Mouse (Mus musculus): ENCODE measurements around the gene Dhx16. TPM values are rescaled to one million over a fixed set of nuclear protein-coding genes. Genes with fewer than 3 reads are reported as not detected.

Dhx16 gene
- 36.8 and 41.3 TPM in 2 replicates for polyA plus RNA-seq (2015; fragmentation: Nextera tagmentation; extraction: Ambion mirVana)

- Histone ChIP-seq H3K4me1 (peaks cover 15% of the 10 kb centered on the region), H3K9me3 (no peaks in the 10 kb centered on the region), H3K9ac (peak within 1 kb of the TSS; percentile 69), H3K27me3 (no peaks in the 10 kb centered on the region), H3K27ac (peak within 1 kb of the TSS; percentile 57), H3K36me3 (peaks cover 47% of the 10 kb centered on the region), H3K4me2 (peak within 1 kb of the TSS; percentile 51), H3K4me3 (peak within 1 kb of the TSS; percentile 64)
- ATAC-seq (ENCODE audit: insufficient number of reproducible peaks, low FRiP score, low TSS enrichment, low read depth), result peak; percentile 84
- 5% methylated on average over 66 of the region's 66 CpGs for WGBS
Observed at GRCm38 (mm10) chr17:35879245-35880057, at the start of gene Dhx16. TSS of gene Dhx16 (plus strand) at chr17:35879819.

DNA sequence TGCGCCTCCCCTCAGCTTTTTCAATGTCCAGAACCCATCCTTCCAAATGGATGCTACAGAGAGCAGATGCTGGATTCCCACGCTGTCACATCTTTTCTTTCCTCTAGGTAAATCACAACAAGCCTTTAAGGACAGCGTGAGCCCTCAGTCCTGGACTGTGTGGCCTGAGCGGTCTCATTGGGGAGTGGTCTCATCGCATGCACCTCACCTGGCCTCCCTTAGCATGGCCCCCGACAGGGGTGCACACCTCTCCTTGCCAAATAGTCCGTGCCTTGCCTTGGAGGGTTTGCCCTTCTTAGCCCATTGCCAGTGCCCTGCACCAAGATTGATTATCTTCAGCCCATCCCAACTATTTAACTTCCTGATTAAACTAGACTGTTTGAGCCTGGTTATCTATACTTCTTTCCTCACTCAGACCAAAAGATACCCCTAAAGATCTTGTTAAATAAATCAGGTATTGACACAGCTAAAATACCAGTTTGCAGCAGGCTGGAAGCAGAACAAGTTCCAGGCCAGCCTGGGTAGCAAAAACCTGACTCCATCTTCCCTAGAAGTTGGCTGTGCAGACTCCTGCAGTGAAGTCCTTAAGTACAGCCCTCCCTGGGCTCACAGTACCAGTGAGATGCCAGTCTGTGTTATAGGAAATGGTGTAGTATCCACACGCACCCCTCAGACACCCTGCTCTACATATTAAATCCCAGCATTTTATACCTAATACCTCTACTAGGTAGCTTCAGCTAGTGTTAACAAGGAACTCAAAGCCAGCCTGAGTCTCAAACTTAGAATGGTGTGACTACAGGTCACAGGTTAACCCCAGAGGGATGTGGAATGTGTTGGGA is 47.0 kb upstream of the Dhx16 start:
- 61% methylated on average over 8 of the region's 8 CpGs for WGBS
- Histone ChIP-seq H3K36me3 (peaks cover 68% of the 10 kb centered on the region), H3K9ac (no peak overlapping the region), H3K9me3 (no peaks in the 10 kb centered on the region), H3K27me3 (no peaks in the 10 kb centered on the region), H3K4me1 (peaks cover 42% of the 10 kb centered on the region), H3K27ac (peak overlapping the region; percentile 44; the same call in 1 of the 2 replicates), H3K4me2 (no peak overlapping the region), H3K4me3 (no peak overlapping the region)
- ATAC-seq (ENCODE audit: insufficient number of reproducible peaks, low FRiP score, low TSS enrichment, low read depth), result no peak

GRCm38 (mm10) chr17:35833239-35833751 is 46.3 kb upstream of the Dhx16 start:
- Histone ChIP-seq H3K4me1 (peaks cover 42% of the 10 kb centered on the region), H3K27ac (peak overlapping the region; percentile 44; the same call in 1 of the 2 replicates), H3K4me2 (no peak overlapping the region), H3K9me3 (no peaks in the 10 kb centered on the region), H3K4me3 (no peak overlapping the region), H3K36me3 (peaks cover 61% of the 10 kb centered on the region), H3K9ac (no peak overlapping the region), H3K27me3 (no peaks in the 10 kb centered on the region)
- WGBS, result 24% methylated on average over 5 of the region's 5 CpGs
- ATAC-seq (ENCODE audit: insufficient number of reproducible peaks, low FRiP score, low TSS enrichment, low read depth), result no peak

GRCm38 (mm10) chr17:35833894-35834293 is 45.7 kb upstream of the Dhx16 start:
- H3K9me3 ChIP-seq, result no peaks in the 10 kb centered on the region
- 48% methylated on average over 5 of the region's 5 CpGs for WGBS
- no peak overlapping the region for H3K4me3 ChIP-seq
- H3K4me2 ChIP-seq, result no peak overlapping the region
- H3K27me3 ChIP-seq, result no peaks in the 10 kb centered on the region
- no peak for ATAC-seq (ENCODE audit: insufficient number of reproducible peaks, low FRiP score, low TSS enrichment, low read depth)
- no peak overlapping the region for H3K9ac ChIP-seq
- H3K27ac ChIP-seq, result no peak overlapping the region
- peaks cover 57% of the 10 kb centered on the region for H3K36me3 ChIP-seq
- peaks cover 42% of the 10 kb centered on the region for H3K4me1 ChIP-seq

DNA sequence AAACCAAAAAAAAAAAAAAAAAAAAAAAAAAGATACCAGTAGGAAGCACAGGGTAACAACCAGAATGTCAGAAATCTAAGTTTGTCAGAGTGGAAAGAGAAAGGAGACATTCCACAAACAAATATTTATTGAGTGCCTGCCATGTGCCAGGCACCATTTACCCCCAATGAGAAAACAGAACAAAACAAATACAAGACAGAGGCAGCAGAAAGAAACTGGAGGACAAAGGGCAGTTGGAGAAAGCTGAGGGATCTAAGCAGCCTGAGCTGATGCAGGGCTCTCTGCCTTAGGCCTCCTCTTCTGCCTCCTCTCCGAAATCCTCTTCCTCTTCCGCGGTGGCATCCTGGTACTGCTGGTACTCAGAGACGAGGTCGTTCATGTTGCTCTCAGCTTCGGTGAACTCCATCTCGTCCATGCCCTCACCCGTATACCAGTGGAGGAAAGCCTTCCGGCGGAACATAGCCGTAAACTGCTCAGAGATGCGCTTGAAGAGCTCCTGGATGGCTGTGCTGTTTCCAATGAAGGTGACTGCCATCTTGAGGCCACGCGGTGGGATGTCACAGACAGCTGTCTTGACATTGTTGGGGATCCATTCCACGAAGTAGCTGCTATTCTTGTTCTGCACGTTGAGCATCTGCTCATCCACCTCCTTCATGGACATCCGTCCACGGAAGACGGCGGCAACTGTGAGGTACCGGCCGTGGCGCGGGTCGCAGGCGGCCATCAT is 44.8 kb upstream of the Dhx16 start:
- no peak overlapping the region for H3K27ac ChIP-seq
- peaks cover 44% of the 10 kb centered on the region for H3K4me1 ChIP-seq
- H3K27me3 ChIP-seq, result no peaks in the 10 kb centered on the region
- H3K9me3 ChIP-seq, result no peaks in the 10 kb centered on the region
- 71% methylated on average over 26 of the region's 26 CpGs for WGBS
- peaks cover 54% of the 10 kb centered on the region for H3K36me3 ChIP-seq
- peak overlapping the region; percentile 20; the same call in 1 of the 2 replicates for H3K9ac ChIP-seq
- peak overlapping the region; percentile 71 for H3K4me2 ChIP-seq
- ATAC-seq (ENCODE audit: insufficient number of reproducible peaks, low FRiP score, low TSS enrichment, low read depth), result no peak
- H3K4me3 ChIP-seq, result peak overlapping the region; percentile 63

DNA sequence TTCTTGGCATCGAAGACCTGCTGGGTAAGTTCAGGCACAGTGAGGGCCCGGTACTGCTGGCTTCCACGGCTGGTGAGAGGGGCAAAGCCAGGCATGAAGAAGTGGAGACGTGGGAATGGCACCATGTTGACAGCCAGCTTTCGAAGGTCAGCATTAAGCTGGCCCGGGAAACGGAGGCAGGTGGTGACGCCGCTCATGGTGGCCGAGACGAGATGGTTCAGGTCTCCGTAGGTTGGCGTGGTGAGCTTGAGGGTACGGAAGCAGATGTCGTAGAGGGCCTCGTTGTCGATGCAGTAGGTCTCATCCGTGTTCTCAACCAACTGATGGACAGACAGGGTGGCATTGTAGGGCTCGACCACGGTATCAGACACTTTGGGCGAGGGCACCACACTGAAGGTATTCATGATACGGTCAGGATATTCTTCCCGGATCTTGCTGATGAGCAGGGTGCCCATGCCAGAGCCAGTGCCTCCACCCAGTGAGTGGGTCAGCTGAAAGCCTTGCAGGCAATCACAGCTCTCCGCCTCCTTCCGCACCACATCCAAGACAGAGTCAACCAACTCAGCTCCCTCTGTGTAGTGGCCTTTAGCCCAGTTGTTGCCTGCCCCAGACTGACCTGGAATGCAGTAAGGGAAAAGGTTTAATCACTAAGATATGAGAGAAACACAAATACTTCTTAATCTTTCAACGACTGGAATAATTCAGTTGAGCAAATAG is 44.0 kb upstream of the Dhx16 start:
- Histone ChIP-seq H3K4me1 (peaks cover 39% of the 10 kb centered on the region), H3K9ac (peak overlapping the region; percentile 79; the same call in 1 of the 2 replicates), H3K9me3 (no peaks in the 10 kb centered on the region), H3K4me3 (peak overlapping the region; percentile 63), H3K36me3 (peaks cover 52% of the 10 kb centered on the region), H3K4me2 (peak overlapping the region; percentile 71), H3K27me3 (no peaks in the 10 kb centered on the region), H3K27ac (no peak overlapping the region)
- no peak for ATAC-seq (ENCODE audit: insufficient number of reproducible peaks, low FRiP score, low TSS enrichment, low read depth)
- 69% methylated on average over 26 of the region's 26 CpGs for WGBS

DNA sequence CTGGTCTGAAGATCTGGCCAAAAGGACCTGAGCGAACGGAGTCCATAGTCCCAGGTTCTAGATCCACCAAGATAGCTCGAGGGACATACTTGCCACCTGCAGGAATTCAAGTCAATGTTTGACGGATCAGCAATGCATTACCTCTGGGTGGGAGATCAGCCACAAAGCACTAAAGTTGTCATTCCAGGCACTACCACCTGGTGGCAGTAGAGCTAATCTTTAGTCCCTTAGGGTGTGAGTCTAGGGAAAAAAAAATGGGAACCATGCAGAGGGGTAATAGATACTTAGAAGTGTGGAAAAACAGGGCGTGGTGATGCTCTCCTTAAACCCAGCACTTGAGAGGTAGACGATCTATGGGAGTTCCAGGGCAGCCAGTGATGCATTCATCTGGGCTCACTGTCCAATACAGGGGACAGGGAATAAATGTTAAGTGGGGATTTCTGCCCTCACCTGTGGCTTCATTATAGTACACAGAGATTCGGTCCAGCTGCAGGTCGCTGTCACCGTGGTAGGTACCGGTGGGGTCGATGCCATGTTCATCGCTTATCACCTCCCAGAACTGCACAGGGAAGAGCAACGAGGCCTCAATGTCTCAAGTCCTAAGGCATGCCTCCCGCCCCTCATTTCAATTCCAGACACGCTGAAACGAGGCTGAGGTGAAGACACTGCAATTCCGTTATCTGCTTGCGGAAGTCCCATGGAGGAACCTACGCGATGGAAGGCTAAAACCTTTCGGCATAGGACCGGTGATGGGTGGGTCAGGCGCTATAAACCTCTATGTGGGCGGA is 43.2 kb upstream of the Dhx16 start:
- Histone ChIP-seq H3K4me3 (peak overlapping the region; percentile 63), H3K27ac (peak overlapping the region; percentile 95), H3K9me3 (no peaks in the 10 kb centered on the region), H3K9ac (peak overlapping the region; percentile 79), H3K36me3 (peaks cover 48% of the 10 kb centered on the region), H3K27me3 (no peaks in the 10 kb centered on the region), H3K4me2 (peak overlapping the region; percentile 71), H3K4me1 (peaks cover 39% of the 10 kb centered on the region)
- 7% methylated on average over 24 of the region's 24 CpGs for WGBS
- no peak for ATAC-seq (ENCODE audit: insufficient number of reproducible peaks, low FRiP score, low TSS enrichment, low read depth)

GRCm38 (mm10) chr17:35836991-35837422 is 42.6 kb upstream of the Dhx16 start:
- Histone ChIP-seq H3K9ac (peak overlapping the region; percentile 79), H3K27me3 (no peaks in the 10 kb centered on the region), H3K4me1 (peaks cover 41% of the 10 kb centered on the region), H3K9me3 (no peaks in the 10 kb centered on the region), H3K27ac (peak overlapping the region; percentile 95), H3K4me2 (peak overlapping the region; percentile 71), H3K36me3 (peaks cover 47% of the 10 kb centered on the region), H3K4me3 (peak overlapping the region; percentile 63)
- peak; percentile 35 for ATAC-seq (ENCODE audit: insufficient number of reproducible peaks, low FRiP score, low TSS enrichment, low read depth)
- WGBS, result 0% methylated on average over 16 of the region's 25 CpGs

GRCm38 (mm10) chr17:35837487-35837886 is 42.1 kb upstream of the Dhx16 start:
- H3K4me3 ChIP-seq, result peak overlapping the region; percentile 63
- peaks cover 43% of the 10 kb centered on the region for H3K36me3 ChIP-seq
- H3K9me3 ChIP-seq, result no peaks in the 10 kb centered on the region
- H3K4me2 ChIP-seq, result peak overlapping the region; percentile 71
- H3K9ac ChIP-seq, result peak overlapping the region; percentile 79
- H3K27me3 ChIP-seq, result no peaks in the 10 kb centered on the region
- peaks cover 44% of the 10 kb centered on the region for H3K4me1 ChIP-seq
- peak overlapping the region; percentile 95 for H3K27ac ChIP-seq
- no peak for ATAC-seq (ENCODE audit: insufficient number of reproducible peaks, low FRiP score, low TSS enrichment, low read depth)
- WGBS, result under 1% methylated on average over 18 of the region's 18 CpGs

GRCm38 (mm10) chr17:35838122-35838544 is 41.5 kb upstream of the Dhx16 start, which contains the start of gene Tubb5:
TSS of gene Tubb5 (minus strand) at chr17:35838306.
- Histone ChIP-seq H3K36me3 (peaks cover 36% of the 10 kb centered on the region), H3K4me2 (peak within 1 kb of the TSS; percentile 71), H3K4me1 (peaks cover 46% of the 10 kb centered on the region), H3K27ac (peak within 1 kb of the TSS; percentile 95), H3K9ac (peak within 1 kb of the TSS; percentile 79), H3K4me3 (peak within 1 kb of the TSS; percentile 63), H3K27me3 (no peaks in the 10 kb centered on the region), H3K9me3 (no peaks in the 10 kb centered on the region)
- WGBS, result under 1% methylated on average over 29 of the region's 29 CpGs
- ATAC-seq (ENCODE audit: insufficient number of reproducible peaks, low FRiP score, low TSS enrichment, low read depth), result peak; percentile 82

All from limb, embryonic 15.5 days (tissue).